Mouse (Mus musculus): ENCODE data around the gene Gdf1.

DNA sequence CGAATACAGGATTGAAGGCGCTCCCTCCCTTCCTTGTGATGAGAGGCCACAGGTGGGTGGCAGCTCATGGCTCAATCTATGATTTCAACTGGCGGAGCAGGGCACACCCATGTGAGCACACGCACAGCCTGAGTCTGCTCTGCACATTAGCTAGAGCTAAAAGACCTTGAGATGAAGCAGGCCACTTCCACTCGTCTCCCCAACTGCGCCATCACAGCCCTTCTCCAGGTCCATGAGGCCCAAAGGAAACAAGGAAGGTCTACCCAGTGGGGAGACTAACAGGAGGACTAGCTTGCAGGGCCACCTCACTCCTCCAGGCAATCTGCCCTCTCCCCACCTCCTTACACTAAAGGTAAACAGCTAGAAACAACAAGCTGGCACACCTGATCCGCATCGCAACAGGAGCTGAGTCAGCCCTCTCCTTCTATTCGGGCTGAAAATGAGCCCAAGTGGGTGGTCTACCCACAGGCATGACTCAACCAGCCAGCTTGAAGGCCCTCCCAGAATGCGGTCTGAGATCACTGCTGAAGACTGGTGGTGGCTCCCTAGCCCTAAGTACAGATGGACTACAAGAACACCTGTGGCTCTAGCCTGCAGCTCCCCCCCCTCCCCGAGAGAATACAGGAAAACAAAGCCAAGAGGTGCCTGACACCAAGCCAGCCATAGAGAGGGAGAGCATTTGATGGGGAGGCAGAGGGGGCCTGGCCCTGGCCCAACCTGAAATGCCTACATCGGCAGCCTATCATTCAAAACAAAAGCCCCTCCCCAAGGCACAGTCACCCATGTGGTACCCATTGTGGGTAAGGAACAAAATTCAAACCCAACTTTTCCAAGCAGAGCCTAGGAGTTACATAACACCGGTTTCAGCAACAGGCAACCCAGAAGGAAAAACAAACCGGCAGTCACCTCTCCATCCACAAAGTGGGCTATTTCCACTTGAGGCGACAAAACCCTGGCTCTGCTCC lies 21.7 kb downstream of the Gdf1 start:
- TF ChIP-seq CTCF (conservative IDR thresholded peaks at IDR 0.05; ENCODE audit: low read length), result no peak
- no peak for TF ChIP-seq NANOG (IDR thresholded peaks at IDR 0.05; ENCODE audit: borderline replicate concordance, low read length)
